8 mouse cellular contexts compared by ENCODE assay signal in the genomic region with DNA sequence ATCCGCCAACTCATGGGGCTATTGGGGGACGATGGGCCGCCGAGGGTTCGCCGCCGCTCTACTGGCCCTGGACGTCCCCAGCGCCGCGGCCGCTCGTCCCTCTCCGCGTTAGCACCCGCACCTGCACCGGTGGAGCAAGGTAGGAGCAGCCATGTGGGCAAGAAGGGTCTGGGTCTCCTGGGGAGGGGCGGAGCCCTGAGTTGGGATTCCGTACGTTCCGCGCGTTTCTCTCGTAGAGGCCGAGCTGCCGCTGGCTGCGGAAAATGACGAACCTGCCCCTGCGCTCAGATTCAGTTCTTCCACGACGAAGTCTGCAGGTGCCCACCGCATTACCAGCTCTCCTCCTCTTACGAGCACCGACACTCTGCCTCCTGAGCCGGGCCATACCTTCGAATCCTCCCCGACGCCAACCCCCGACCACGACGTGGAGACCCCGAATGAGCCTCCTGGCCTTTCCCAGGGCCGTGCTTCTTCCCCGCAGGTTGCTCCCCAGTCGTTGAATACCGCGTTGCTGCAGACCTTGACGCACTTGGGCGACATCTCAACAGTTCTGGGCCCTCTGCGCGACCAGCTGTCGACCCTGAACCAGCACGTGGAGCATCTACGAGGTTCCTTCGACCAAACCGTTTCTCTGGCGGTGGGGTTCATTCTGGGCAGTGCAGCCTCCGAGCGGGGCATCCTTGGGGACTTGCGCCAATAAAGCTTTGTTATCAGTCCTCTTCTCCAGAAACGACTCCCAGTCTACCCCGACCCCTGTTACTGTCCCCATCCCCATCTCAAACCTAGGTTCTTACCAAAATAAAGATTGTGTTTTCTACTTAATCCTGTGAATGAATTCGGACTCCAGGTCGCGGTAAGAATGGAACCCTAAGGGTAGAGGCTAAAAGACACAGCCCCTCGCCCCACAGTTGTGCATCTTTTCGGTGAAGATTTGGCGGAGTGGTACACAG. TPM values are rescaled to one million over a fixed set of nuclear protein-coding genes. Genes with fewer than 3 reads are reported as not detected.
DNase-seq lines count a peak whose midpoint lies in the region; ATAC-seq and TF ChIP-seq lines count a peak whose summit lies in the region.

No protein-coding gene starts in this region.

- ATAC-seq in embryonic facial prominence, embryonic 13.5 days (ENCODE audit: insufficient number of reproducible peaks, insufficient read depth, low FRiP score, low TSS enrichment, low read depth), result no peak
- no peak for ATAC-seq in limb, embryonic 12.5 days (ENCODE audit: insufficient number of reproducible peaks, insufficient read depth, low FRiP score, low TSS enrichment, low read depth)

- H3K4me3 ChIP-seq in left cerebral cortex, adult 2 months, result peak overlapping the region; percentile 13; the same call in 1 of the 2 replicates
- peak overlapping the region; percentile 43 for H3K4me3 ChIP-seq in embryonic facial prominence, embryonic 13.5 days
- H3K4me3 ChIP-seq in limb, embryonic 12.5 days (replicated peaks), result peak overlapping the region; percentile 37
- H3K4me3 ChIP-seq in olfactory bulb, adult 2 months (ENCODE audit: insufficient read depth, low read depth, low read length), result peak overlapping the region; percentile 0

- no peaks in the 10 kb centered on the region for H3K36me3 ChIP-seq in embryonic facial prominence, embryonic 13.5 days
- no peaks in the 10 kb centered on the region for H3K36me3 ChIP-seq in limb, embryonic 12.5 days

- H3K27ac ChIP-seq in left cerebral cortex, adult 2 months, result no peak overlapping the region
- no peak overlapping the region for H3K27ac ChIP-seq in embryonic facial prominence, embryonic 13.5 days
- H3K27ac ChIP-seq in limb, embryonic 12.5 days, result no peak overlapping the region
- H3K27ac ChIP-seq in olfactory bulb, adult 2 months (ENCODE audit: insufficient read depth, low read depth, low read length), result no peak overlapping the region

- peak overlapping the region; percentile 54 for H3K9ac ChIP-seq in embryonic facial prominence, embryonic 13.5 days
- H3K9ac ChIP-seq in limb, embryonic 12.5 days (replicated peaks), result peak overlapping the region; percentile 42; the same call in 1 of the 2 replicates

- 3% methylated on average over 68 of the region's 68 CpGs for WGBS in embryonic facial prominence, embryonic 13.5 days
- 3% methylated on average over 68 of the region's 68 CpGs for WGBS in limb, embryonic 12.5 days
- 10% methylated on average over 68 of the region's 68 CpGs for WGBS in olfactory bulb, adult 2 months

- intact Hi-C loops in left cerebral cortex, adult 2 months (cut with DNase I), result no loop called here

- H3K4me2 ChIP-seq in embryonic facial prominence, embryonic 13.5 days, result peak overlapping the region; percentile 64
- peak overlapping the region; percentile 56 for H3K4me2 ChIP-seq in limb, embryonic 12.5 days

- peaks cover 99% of the 10 kb centered on the region for H3K27me3 ChIP-seq in embryonic facial prominence, embryonic 13.5 days
- H3K27me3 ChIP-seq in limb, embryonic 12.5 days, result peaks cover 98% of the 10 kb centered on the region

- no peak for DNase-seq in left cerebral cortex, adult 2 months (ENCODE audit: extremely low spot score in 1 of 2, low spot score in 2 of 2)
- DNase-seq in left cerebral cortex, adult 11 months (ENCODE audit: low spot score), result no peak
- DNase-seq in cerebellum, postnatal 14 days, result no peak
- no peak for DNase-seq in urinary bladder, adult 18-20 months (ENCODE audit: low spot score in 2 of 2)
- DNase-seq in urinary bladder, postnatal 25 days (ENCODE audit: low spot score), result no peak

- TF ChIP-seq CTCF in left cerebral cortex, adult 2 months (IDR thresholded peaks at IDR 0.05), result no peak
- TF ChIP-seq CTCF in olfactory bulb, adult 2 months (IDR thresholded peaks at IDR 0.05; ENCODE audit: insufficient read depth, low read depth, low read length), result no peak

- H3K4me1 ChIP-seq in embryonic facial prominence, embryonic 13.5 days, result peaks cover 12% of the 10 kb centered on the region
- 0 out of 2 replicates have a peak, but pooled peaks cover 12% of the 10 kb centered on the region for H3K4me1 ChIP-seq in limb, embryonic 12.5 days (replicated peaks)
- peaks cover 17% of the 10 kb centered on the region for H3K4me1 ChIP-seq in olfactory bulb, adult 2 months (ENCODE audit: control insufficient read depth, insufficient read depth, low read length)

- no peak for TF ChIP-seq POLR2A in olfactory bulb, adult 2 months (IDR thresholded peaks at IDR 0.05; ENCODE audit: insufficient read depth, low read depth, low read length)

- no peaks in the 10 kb centered on the region for H3K9me3 ChIP-seq in embryonic facial prominence, embryonic 13.5 days
- no peaks in the 10 kb centered on the region for H3K9me3 ChIP-seq in limb, embryonic 12.5 days

RNA-seq across cellular contexts. Expression of a gene that starts 1.0 kb away (rescaled TPM):
- not detected for total RNA-seq in left cerebral cortex, adult 2 months (2021)
- 0.28 and 0.36 TPM in 2 replicates for polyA plus RNA-seq in embryonic facial prominence, embryonic 13.5 days (2015; fragmentation: Nextera tagmentation; extraction: Ambion mirVana)
- 0.23 and 0.34 TPM in 2 replicates for polyA plus RNA-seq in limb, embryonic 12.5 days (2016; fragmentation: Nextera tagmentation; extraction: Ambion mirVana)
- not detected in 2 replicates for polyA plus RNA-seq in olfactory bulb, adult 2 months (2012; ENCODE audit: insufficient read depth, insufficient read length, low replicate concordance, missing spikeins)

RNA-seq across cellular contexts. Expression of a gene that starts 34.0 kb away (rescaled TPM):
- total RNA-seq in left cerebral cortex, adult 2 months (2021), result 1 to 10 TPM; 1.0 to 2.2 TPM
- 0.85 and 1.1 TPM in 2 replicates for polyA plus RNA-seq in embryonic facial prominence, embryonic 13.5 days (2015; fragmentation: Nextera tagmentation; extraction: Ambion mirVana)
- polyA plus RNA-seq in limb, embryonic 12.5 days (2016; fragmentation: Nextera tagmentation; extraction: Ambion mirVana), result 0.31 and 0.51 TPM in 2 replicates
- polyA plus RNA-seq in olfactory bulb, adult 2 months (2012; ENCODE audit: insufficient read depth, insufficient read length, low replicate concordance, missing spikeins), result not detected in 2 replicates

RNA-seq across cellular contexts. Expression of a gene that starts 47.8 kb away (rescaled TPM):
- total RNA-seq in left cerebral cortex, adult 2 months (2021), result 1 to 10 TPM; 3.1 to 3.9 TPM
- 2.4 and 3.3 TPM in 2 replicates for polyA plus RNA-seq in embryonic facial prominence, embryonic 13.5 days (2015; fragmentation: Nextera tagmentation; extraction: Ambion mirVana)
- polyA plus RNA-seq in limb, embryonic 12.5 days (2016; fragmentation: Nextera tagmentation; extraction: Ambion mirVana), result 2.1 and 2.7 TPM in 2 replicates
- not detected in 2 replicates for polyA plus RNA-seq in olfactory bulb, adult 2 months (2012; ENCODE audit: insufficient read depth, insufficient read length, low replicate concordance, missing spikeins)

RNA-seq across cellular contexts. Expression of a gene that starts 50.1 kb away (rescaled TPM):
- 10 to 100 TPM; 77.7 to 80.4 TPM for total RNA-seq in left cerebral cortex, adult 2 months (2021)
- 0.11 and 0.15 TPM in 2 replicates for polyA plus RNA-seq in embryonic facial prominence, embryonic 13.5 days (2015; fragmentation: Nextera tagmentation; extraction: Ambion mirVana)
- polyA plus RNA-seq in limb, embryonic 12.5 days (2016; fragmentation: Nextera tagmentation; extraction: Ambion mirVana), result 0.13 and 0.15 TPM in 2 replicates
- not detected in 2 replicates for polyA plus RNA-seq in olfactory bulb, adult 2 months (2012; ENCODE audit: insufficient read depth, insufficient read length, low replicate concordance, missing spikeins)
